ENCODE assay signal across 9 mouse cellular contexts in the genomic region with DNA sequence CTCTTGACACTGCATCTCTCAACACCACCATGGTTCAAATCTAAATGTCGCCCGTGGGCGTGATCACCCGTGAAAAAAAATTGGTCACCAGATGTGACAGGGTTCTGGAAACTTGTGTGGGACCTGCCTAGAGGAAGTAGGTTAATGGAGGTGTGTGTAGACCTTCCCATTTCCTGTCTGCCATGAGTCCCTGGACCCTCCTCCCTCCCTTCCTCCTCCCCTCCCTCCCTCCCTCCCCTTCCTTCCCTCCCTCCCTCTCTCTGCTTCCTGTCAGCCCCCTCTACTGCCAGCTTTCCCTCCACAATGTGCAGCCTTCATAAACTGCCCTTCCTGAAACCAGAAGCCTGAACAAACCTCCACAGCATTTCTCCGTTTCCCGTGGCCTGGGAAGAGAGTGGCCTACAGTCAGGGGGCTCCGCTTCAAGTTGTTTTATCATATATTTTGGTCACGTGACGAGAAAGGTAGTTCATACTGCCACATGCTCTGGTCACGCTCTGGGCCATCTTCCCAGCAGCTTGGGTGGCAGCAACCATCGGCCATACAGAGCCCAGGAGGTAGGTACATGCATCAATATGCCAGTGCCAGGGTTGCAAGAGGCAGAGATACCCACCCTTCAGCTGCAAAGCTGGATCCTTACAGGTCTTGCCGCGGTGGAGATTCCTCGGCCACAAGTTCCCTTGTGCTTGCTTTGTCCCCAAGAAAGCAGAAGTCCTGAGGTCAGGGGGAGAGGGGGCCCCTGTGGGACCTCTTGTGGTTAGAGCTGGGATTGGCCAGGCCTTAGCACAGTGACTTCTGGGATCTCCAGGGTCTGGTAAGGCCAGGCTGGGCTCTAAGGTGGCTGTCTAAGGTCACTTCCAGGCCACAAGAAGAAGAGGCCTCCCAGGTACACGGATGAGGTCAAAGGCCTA. TPM values are rescaled to one million over a fixed set of nuclear protein-coding genes. Genes with fewer than 3 reads are reported as not detected.
DNase-seq lines count a peak whose midpoint lies in the region; ATAC-seq and TF ChIP-seq lines count a peak whose summit lies in the region.
"Had no signal": no experiment of that assay in that cellular context is flagged by ENCODE, and none has a peak within 500 bp of the region (broad histone marks: within the 10 kb centered on the region; RNA-seq: fewer than 3 reads in every experiment).

No protein-coding gene starts in this region.

- 55% methylated on average over 15 of the region's 15 CpGs for WGBS in heart, embryonic 13.5 days
- WGBS in liver, postnatal 0 days (ENCODE audit: insufficient replicate concordance), result 32% methylated on average over 15 of the region's 15 CpGs

- no peak overlapping the region for H3K4me2 ChIP-seq in heart, embryonic 13.5 days
- peak overlapping the region; percentile 58 for H3K4me2 ChIP-seq in liver, postnatal 0 days (ENCODE audit: low read depth, low read length)

- ATAC-seq in heart, embryonic 13.5 days (ENCODE audit: extremely low read depth, insufficient number of reproducible peaks, low FRiP score, low TSS enrichment), result no peak
- ATAC-seq in liver, postnatal 0 days, result peak; percentile 74

- no peak for TF ChIP-seq EP300 in liver, postnatal 0 days (IDR thresholded peaks at IDR 0.05; ENCODE audit: low read depth)

- H3K4me3 ChIP-seq in heart, embryonic 13.5 days, result no peak overlapping the region
- H3K4me3 ChIP-seq in liver, postnatal 0 days (ENCODE audit: low read depth, low read length), result peak overlapping the region; percentile 32; the same call in 1 of the 2 replicates

- DNase-seq in heart, adult 11 months, result no peak
- DNase-seq in 416B (ENCODE audit: low read depth), result peak; percentile 95
- DNase-seq in brain, adult 2 months (ENCODE audit: low read depth, low spot score), result peak; percentile 25
- DNase-seq in liver, postnatal 0 days, result peak; percentile 73
- DNase-seq in frontal cortex, postnatal 25 days (ENCODE audit: low spot score in 2 of 2), result no peak
- no peak for DNase-seq in ovary, postnatal 14 days (ENCODE audit: low spot score)
- no peak for DNase-seq in right cerebral cortex, adult 18-20 months
- DNase-seq: left cerebral cortex, postnatal 4 days had no signal

- peak overlapping the region; percentile 83 for H3K27ac ChIP-seq in heart, embryonic 13.5 days (replicated peaks)
- peak overlapping the region; percentile 80 for H3K27ac ChIP-seq in liver, postnatal 0 days (ENCODE audit: low read depth)

- no peaks in the 10 kb centered on the region for H3K27me3 ChIP-seq in heart, embryonic 13.5 days (replicated peaks)
- no peaks in the 10 kb centered on the region for H3K27me3 ChIP-seq in liver, postnatal 0 days (ENCODE audit: insufficient read depth, low read length)

- peaks cover 52% of the 10 kb centered on the region for H3K4me1 ChIP-seq in heart, embryonic 13.5 days
- peaks cover 36% of the 10 kb centered on the region for H3K4me1 ChIP-seq in liver, postnatal 0 days (ENCODE audit: insufficient read depth)

- no peaks in the 10 kb centered on the region for H3K9me3 ChIP-seq in heart, embryonic 13.5 days
- no peaks in the 10 kb centered on the region for H3K9me3 ChIP-seq in liver, postnatal 0 days (ENCODE audit: low read length)

- no peaks in the 10 kb centered on the region for H3K36me3 ChIP-seq in heart, embryonic 13.5 days
- H3K36me3 ChIP-seq in liver, postnatal 0 days (replicated peaks; ENCODE audit: insufficient read depth, low read length), result no peaks in the 10 kb centered on the region

- no peak overlapping the region for H3K9ac ChIP-seq in heart, embryonic 13.5 days
- H3K9ac ChIP-seq in liver, postnatal 0 days (replicated peaks), result 0 out of 2 replicates have a peak overlapping the region, but pooled peaks have one; percentile 7

- TF ChIP-seq CTCF in liver, postnatal 0 days (IDR thresholded peaks at IDR 0.05; ENCODE audit: low read depth), result peak; percentile 52

RNA-seq across cellular contexts. Expression of a gene that starts 41.4 kb away (rescaled TPM):
- 116 and 121 TPM in 2 replicates for polyA plus RNA-seq in heart, embryonic 13.5 days (2015; fragmentation: Nextera tagmentation; extraction: Ambion mirVana)
- polyA plus RNA-seq in liver, postnatal 0 days (2015; fragmentation: Nextera tagmentation; extraction: Ambion mirVana), result 124 and 126 TPM in 2 replicates

RNA-seq across cellular contexts. Expression of a gene that starts 57.6 kb away (rescaled TPM):
- polyA plus RNA-seq in heart, embryonic 13.5 days (2015; fragmentation: Nextera tagmentation; extraction: Ambion mirVana), result 0.70 and 0.84 TPM in 2 replicates
- 0.21 and 0.25 TPM in 2 replicates for polyA plus RNA-seq in liver, postnatal 0 days (2015; fragmentation: Nextera tagmentation; extraction: Ambion mirVana)

Comparison
In these comparisons a context has a peak if more than half of its experiments do, and no peak if none do; other contexts are left out.
1. DNase-seq: peak in 416B (single experiment), brain, adult 2 months (single experiment) and liver, postnatal 0 days (single experiment); none in heart, adult 11 months (single experiment), frontal cortex, postnatal 25 days (0 of 2), ovary, postnatal 14 days (single experiment) and right cerebral cortex, adult 18-20 months (single experiment).